Mouse (Mus musculus) CD4-positive helper T cell, adult 2 months (primary cell): ENCODE measurements around the gene B3gnt5.
A peak's percentile ranks its signal among the peaks of the same experiment; 100 is the strongest.
"Not testable (repeated sequence)": the region's sequence is repeated elsewhere in the genome, so short reads cannot be mapped to it uniquely, and the experiment has no call there.

ENCODE experiments used
- DNase-seq: peaks from one replicate; pipeline ENCODE4 v3.0.0-alpha.2; 2012; ENCODE audit warnings: low read depth, missing footprints, low spot score

Gene B3gnt5

DNA sequence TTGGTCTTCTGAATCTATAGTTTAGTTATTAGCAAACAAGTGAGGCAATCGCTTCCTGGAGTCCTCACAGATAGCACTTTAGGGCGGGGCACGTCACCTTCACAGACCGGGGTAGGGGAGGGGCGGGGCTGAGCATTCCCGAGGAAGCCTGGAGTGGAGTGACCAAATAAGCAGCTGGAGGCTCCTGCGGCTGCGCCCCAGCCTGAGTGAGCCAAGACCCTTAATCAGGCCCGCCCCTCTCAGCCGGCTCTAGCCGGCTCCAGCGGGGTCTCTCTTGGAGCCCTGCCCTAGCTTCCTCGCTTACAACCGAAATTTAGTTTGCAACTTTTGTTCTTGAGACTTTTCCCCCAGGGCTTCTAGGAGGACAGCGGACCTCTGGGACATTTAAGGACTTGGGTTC, at the start of gene B3gnt5:
Gene B3gnt5 (plus strand): TSS at position 135 of the 400 bp plus-strand sequence.
- peak; percentile 68 for DNase-seq

DNA sequence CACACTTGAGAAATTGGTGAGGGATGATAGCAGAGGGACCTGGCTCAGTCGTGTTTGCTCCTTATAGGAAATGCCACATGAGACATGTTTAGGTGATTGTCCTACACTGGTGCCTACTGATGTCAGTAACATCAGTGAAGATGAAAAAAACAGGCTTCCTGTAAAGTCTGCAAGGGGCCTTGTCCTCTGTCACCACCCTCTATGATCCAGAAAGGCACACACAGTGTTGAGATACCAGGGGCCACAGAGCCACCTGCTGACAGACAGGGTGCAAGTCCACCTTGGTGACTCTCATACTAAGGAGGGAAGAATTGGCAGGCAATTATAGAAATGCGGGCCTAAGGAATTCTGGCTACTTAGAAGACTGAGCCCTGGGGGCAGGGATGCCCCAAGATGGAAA, 39.0 kb upstream of the B3gnt5 start:
- no peak for DNase-seq

DNA sequence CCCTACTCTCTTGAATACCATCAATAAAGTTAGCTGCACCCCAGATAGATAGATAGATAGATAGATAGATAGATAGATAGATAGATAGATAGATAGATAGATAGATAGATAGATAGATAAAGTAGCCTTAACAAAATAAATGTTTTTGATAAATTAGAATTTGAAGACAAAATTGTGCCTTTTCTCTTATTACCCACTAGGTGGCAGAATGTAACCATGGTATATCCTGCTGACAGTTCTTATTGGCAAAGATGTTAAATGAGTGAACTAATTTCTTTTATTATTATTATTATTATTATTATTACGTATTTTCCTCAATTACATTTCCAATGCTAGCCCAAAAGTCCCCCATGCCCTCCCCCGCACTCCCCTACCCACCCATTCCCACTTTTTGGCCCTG, 35.9 kb upstream of the B3gnt5 start:
- not testable (repeated sequence) for DNase-seq

DNA sequence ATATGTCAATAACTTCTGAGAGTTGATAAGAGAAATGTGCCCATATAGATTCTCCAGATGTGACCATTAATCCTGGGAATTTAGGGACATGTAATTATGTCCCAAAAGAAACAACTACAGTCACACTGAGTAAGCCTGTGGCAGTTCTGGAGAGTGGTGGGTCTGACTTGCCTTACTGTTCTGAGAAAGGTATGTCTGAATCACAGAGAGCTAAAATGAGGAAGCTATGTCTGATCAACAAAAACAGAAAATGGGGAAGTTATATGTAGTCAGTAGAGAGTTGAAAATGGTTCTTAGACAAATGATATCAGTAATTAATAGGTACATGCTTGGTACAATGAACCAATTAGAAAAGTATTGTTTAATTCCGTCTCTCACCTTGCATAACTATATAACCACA, 27.1 kb upstream of the B3gnt5 start:
- DNase-seq = no peak

DNA sequence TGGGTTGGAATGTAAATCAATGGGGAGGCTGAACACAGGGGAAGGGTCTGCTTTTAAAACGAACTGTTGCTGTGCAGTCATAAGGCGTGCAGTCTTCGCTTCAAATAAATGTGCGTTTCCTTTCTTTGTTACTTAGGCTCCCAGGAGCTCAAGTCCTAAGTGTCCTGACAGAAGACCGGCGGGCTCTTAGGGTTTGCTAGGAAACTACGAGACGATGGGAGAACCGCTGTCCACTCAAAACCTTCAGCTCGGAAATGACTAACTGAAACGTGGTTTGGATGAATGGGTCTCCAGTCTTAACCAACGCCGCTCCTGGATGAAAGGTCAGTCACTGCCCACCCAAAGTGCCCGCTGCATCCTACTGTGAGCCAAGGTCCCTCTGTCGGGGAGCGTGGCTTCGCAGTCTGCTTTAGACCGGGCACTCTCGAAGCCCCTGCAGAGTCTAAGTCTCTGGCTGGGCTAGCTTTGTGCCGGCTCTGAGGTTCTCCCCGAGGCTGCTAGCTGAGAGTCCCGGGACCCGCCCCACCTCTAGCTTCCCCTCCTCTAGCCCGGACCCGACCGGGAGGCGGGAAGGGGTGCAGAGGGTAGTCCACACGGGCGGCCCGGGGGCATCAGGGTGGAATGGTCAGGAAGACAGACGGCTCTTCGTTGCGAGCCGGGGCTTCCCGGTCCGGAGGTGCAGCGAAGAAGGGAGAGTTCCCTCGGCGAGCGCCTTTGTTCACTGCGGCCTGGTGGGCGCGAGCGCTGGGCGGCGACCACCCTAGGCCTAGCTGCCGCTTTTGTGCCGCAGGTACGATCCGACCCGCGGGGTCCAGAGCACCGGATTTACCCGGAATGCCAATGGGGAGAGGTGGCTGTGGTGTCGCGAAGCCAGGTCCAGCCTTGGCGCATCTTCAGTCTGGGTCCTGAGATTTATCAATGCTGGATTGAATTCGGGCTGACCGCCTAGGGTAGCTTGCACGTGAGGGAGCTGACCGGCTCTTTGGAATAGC, 793 bp downstream of the B3gnt5 start:
- peak; percentile 35 for DNase-seq

DNA sequence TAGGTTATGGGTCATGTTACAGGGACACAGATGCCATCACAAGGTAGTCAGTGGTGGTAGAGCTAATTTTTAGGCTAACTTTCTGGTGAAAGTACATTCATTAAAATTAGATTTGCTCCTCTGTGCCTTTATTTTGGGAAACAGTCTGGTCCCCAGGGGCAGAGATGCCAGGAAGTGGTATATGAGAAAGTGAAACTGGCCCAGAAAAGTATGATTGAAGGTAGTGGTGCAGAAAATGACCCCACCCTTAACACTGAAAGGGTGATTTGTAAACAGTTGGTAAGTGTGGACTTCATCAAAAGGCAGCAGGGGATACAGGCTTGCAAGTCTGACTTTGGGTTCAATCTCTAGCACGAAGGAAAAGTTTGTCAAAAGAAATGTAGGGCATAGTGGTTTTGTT, 1.7 kb downstream of the B3gnt5 start:
- peak; percentile 37 for DNase-seq

DNA sequence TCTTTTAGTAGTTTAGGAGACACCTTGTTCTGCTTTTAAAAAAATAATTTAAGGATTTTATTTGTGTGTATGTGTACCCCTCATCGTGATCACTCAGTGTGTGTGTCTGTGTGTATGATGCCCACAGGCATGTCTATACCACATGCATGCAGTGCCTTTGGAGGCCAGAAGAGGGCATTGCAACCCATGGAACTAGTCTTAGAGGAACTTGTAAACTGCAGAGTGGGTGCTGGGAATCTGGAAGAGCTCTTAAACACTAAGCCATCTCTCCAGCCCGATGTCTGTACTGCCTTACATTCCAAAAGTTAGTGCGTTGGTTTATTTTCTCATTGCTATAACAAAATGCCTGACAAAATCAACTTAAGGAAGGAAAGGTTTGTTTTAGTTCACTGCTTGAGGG, 6.1 kb downstream of the B3gnt5 start:
- DNase-seq = no peak

DNA sequence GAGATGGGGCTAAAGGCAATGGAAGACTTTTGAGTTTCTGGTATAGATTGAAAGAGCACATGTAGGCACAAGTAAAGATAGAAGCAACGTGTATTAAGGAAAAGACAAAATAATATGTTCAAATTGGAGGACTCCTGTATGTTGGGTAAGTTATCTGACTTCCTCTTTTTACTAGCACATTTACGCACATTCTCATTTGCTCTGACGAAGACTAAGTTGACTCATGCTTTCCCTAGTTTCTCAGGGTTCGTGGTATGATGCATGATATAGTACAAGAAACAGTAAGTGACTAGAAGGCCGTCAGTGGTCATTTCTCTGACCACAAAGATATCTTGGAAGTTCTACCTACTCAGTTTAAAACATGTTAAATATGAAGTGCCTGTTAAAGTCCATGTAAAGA, 8.0 kb downstream of the B3gnt5 start:
- DNase-seq = no peak

DNA sequence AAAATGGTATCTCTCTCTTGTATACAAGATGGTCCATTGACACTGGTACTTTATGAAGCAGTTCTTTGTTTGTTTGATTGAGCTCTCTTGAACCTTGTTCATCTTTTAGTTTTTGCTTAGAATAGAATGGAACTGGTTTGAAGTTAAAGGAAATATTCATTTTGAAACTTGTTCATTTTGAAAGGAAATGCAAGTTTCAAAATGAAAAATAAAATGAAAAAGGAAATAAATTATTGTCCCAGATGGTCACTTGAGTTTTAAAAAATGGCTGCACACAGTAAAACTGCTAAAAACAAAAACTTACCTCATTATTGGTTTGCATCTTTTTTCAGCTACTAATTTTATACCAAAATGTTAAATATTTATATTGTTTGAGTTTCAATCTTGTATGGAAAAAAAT, 12.0 kb downstream of the B3gnt5 start:
- DNase-seq = no peak

DNA sequence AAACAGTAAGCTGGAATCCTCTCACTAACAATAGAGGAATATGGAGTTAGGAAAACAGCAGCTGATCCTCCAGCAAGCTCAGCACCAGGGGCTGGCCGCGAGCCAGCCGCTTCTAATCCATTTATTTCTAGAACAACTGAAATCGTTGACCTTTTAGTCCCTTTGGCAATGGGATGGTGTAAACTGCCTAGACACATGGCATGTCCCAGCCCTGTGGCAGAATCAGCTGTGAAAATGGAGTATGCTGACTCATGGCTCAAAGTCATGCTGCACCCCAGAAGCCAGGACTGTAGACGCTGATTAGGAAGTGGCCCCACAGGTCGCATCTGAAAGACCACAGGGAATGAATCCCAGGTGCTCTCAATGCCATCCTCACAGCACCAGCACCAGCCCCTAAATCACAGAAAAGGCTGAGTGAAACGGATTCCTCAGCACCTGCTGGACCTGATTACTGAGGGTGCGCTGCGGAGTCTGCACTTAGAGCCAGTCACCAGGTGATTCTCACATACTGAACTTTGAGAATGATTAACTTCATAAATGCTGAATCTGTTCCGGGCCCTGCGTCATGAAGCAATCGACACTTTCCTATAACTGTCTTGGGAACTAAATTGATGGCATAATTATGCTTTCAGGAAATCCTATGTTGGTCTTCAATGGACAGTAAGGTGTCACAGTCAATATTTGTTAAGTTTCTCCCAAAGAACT, 26.5 kb downstream of the B3gnt5 start:
- no peak for DNase-seq

DNA sequence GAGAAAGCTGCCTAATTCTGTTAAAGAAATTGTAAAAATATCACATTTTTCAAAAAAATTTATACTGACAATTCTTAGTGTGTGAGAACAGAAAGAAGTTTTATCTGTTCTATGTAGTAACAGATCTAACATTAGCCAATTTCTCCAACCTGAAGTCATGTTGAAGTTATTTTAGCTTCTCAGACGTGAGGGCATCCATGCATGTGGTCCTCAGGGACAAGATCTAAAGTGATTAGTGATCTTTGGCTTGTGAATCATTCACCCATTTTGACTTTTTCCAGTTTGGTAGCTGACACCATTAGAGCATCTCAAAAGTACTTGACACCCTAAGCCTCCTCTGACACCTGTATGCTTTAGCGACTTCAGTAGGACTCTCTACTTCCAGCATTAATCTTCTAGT, 29.9 kb downstream of the B3gnt5 start:
- no peak for DNase-seq

DNA sequence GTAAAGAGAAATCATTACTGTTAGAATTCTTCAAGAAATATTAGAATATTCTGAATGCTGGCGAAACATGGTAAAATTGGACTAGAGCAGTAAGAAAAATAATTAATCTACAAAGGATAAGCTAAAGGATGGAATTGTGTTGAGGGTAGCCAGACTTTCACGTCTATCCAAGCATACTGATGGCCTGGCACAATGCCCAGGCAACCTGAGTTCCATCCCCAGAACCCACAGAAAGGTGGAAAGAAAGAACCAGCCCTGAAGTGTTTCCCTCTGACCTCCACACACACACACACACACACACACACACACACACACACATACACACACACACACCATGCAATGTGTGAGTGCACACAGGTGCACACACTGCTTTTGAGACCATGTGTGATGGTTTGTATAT, 58.8 kb downstream of the B3gnt5 start:
- no peak for DNase-seq
